ENCODE assay signal across 27 mouse cellular contexts in the genomic region with DNA sequence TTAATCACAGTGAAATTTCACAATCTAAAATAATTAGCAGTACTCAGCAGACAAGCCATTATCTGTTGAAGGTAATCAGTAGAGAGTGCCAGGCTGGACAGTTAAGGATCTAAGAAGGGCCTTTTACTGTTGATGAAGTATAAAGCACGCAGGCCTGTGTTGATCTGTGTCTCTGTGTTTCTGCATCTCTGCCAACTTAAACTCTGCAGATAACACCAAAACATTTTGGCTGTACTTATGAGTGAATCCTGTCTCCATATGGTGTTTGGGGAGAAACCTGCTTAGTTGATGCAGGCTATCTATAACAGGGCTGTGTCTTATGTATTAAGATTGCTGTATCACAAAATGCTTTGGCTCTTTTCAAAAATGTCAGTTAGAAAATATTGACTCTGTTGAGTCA.
DNase-seq lines count a peak whose midpoint lies in the region; ATAC-seq and TF ChIP-seq lines count a peak whose summit lies in the region.
"Had no signal": no experiment of that assay in that cellular context is flagged by ENCODE, and none has a peak within 500 bp of the region (broad histone marks: within the 10 kb centered on the region; RNA-seq: fewer than 3 reads in every experiment).

No protein-coding gene starts in this region.

- no peaks in the 10 kb centered on the region for H3K4me1 ChIP-seq in forebrain, embryonic 14.5 days (ENCODE audit: control insufficient read depth, insufficient read depth, low read length)
- H3K4me1 ChIP-seq in forebrain, embryonic 11.5 days (replicated peaks; ENCODE audit: control insufficient read depth, insufficient read depth, low read length): no peaks in the 10 kb centered on the region
- H3K4me1 ChIP-seq: hindbrain, embryonic 15.5 days; intestine, embryonic 15.5 days had no signal

- WGBS in forebrain, embryonic 14.5 days: 43% methylated on average over 1 of the region's 1 CpGs
- WGBS in forebrain, embryonic 11.5 days: 74% methylated on average over 1 of the region's 1 CpGs

- DNase-seq in forebrain, embryonic 14.5 days (ENCODE audit: low spot score): peak; percentile 66
- DNase-seq in forebrain, embryonic 11.5 days (ENCODE audit: low spot score): no peak
- peak; percentile 2 for DNase-seq in left cerebral cortex, adult 11 months (ENCODE audit: low spot score)
- no peak for DNase-seq in left cerebral cortex, adult 18-20 months (ENCODE audit: low spot score in 2 of 2)
- peak; percentile 79 for DNase-seq in brain, embryonic 14.5 days (ENCODE audit: low read depth)
- peak; percentile 40 for DNase-seq in layer of hippocampus, adult 9-11 months
- no peak for DNase-seq in lung, postnatal 25 days (ENCODE audit: low spot score)
- DNase-seq in lung, postnatal 36 days: no peak
- DNase-seq: adrenal gland, postnatal 36 days; cerebellum, adult 2 months; cerebellum, postnatal 25 days; embryo, embryonic 11 days; gastrocnemius, postnatal 10 days; heart, postnatal 4 days; kidney, adult 8-10 months; kidney, postnatal 10 days; liver, postnatal 0 days had no signal

- no peak overlapping the region for H3K4me3 ChIP-seq in forebrain, embryonic 14.5 days (ENCODE audit: low read depth, low read length)
- H3K4me3 ChIP-seq in forebrain, embryonic 11.5 days (ENCODE audit: low read depth, low read length): no peak overlapping the region
- H3K4me3 ChIP-seq: embryonic facial prominence, embryonic 13.5 days; erythroblast, embryonic 14.5 days; heart, embryonic 10.5 days; hindbrain, embryonic 15.5 days; intestine, embryonic 15.5 days had no signal

- no peak overlapping the region for H3K27ac ChIP-seq in forebrain, embryonic 14.5 days (ENCODE audit: low read depth, low read length)
- no peak overlapping the region for H3K27ac ChIP-seq in forebrain, embryonic 11.5 days (ENCODE audit: low read depth, low read length)
- H3K27ac ChIP-seq: embryonic facial prominence, embryonic 13.5 days; heart, embryonic 10.5 days; hindbrain, embryonic 15.5 days; intestine, embryonic 15.5 days had no signal

- H3K36me3 ChIP-seq in forebrain, embryonic 14.5 days (ENCODE audit: control insufficient read depth, insufficient read depth, low read length): no peaks in the 10 kb centered on the region
- no peaks in the 10 kb centered on the region for H3K36me3 ChIP-seq in forebrain, embryonic 11.5 days (ENCODE audit: control insufficient read depth, insufficient read depth, low read length)
- H3K36me3 ChIP-seq: embryonic facial prominence, embryonic 13.5 days; heart, embryonic 10.5 days; hindbrain, embryonic 15.5 days; intestine, embryonic 15.5 days had no signal

- peak; percentile 62; the same call in 1 of the 2 replicates for ATAC-seq in forebrain, embryonic 14.5 days
- no peak for ATAC-seq in forebrain, embryonic 11.5 days (replicated peaks; ENCODE audit: low FRiP score)
- ATAC-seq: CD4-positive, CD25-positive, alpha-beta regulatory T cell, adult 4 months; intestine, embryonic 15.5 days; liver, postnatal 0 days; lung, postnatal 0 days; Patski had no signal

- no peak for TF ChIP-seq CTCF in brain, embryonic 14.5 days (IDR thresholded peaks at IDR 0.05; ENCODE audit: borderline replicate concordance, extremely low read depth, insufficient read depth, insufficient read length)

- H3K4me2 ChIP-seq in forebrain, embryonic 14.5 days (ENCODE audit: low read length): no peak overlapping the region
- no peak overlapping the region for H3K4me2 ChIP-seq in forebrain, embryonic 11.5 days (ENCODE audit: low read depth, low read length, severe bottlenecking)
- H3K4me2 ChIP-seq: embryonic facial prominence, embryonic 13.5 days; hindbrain, embryonic 15.5 days; intestine, embryonic 15.5 days; liver, embryonic 11.5 days; midbrain, embryonic 11.5 days had no signal

- H3K9me3 ChIP-seq in forebrain, embryonic 14.5 days (replicated peaks; ENCODE audit: control insufficient read depth, low read length): no peaks in the 10 kb centered on the region
- no peaks in the 10 kb centered on the region for H3K9me3 ChIP-seq in forebrain, embryonic 11.5 days (ENCODE audit: control insufficient read depth, low read length)
- H3K9me3 ChIP-seq: embryonic facial prominence, embryonic 13.5 days; heart, embryonic 10.5 days; hindbrain, embryonic 15.5 days; intestine, embryonic 15.5 days had no signal

- no peak for TF ChIP-seq POLR2A in brain, embryonic 14.5 days (IDR thresholded peaks at IDR 0.05; ENCODE audit: borderline replicate concordance, extremely low read depth, insufficient read depth, insufficient read length, poor library complexity, severe bottlenecking)

- H3K9ac ChIP-seq in forebrain, embryonic 14.5 days (ENCODE audit: low read length): no peak overlapping the region
- no peak overlapping the region for H3K9ac ChIP-seq in forebrain, embryonic 11.5 days (ENCODE audit: low read length)
- H3K9ac ChIP-seq: embryonic facial prominence, embryonic 13.5 days; hindbrain, embryonic 15.5 days; intestine, embryonic 15.5 days; liver, postnatal 0 days had no signal

- H3K27me3 ChIP-seq in forebrain, embryonic 14.5 days (replicated peaks; ENCODE audit: control insufficient read depth, insufficient read depth, low read length): no peaks in the 10 kb centered on the region
- no peaks in the 10 kb centered on the region for H3K27me3 ChIP-seq in forebrain, embryonic 11.5 days (ENCODE audit: control insufficient read depth, insufficient read depth, low read length)
- H3K27me3 ChIP-seq: embryonic facial prominence, embryonic 13.5 days; hindbrain, embryonic 15.5 days; intestine, embryonic 15.5 days; Patski had no signal

Comparison
In these comparisons a context has a peak if more than half of its experiments do, and no peak if none do; other contexts are left out.
1. DNase-seq: peak in forebrain, embryonic 14.5 days (single experiment), left cerebral cortex, adult 11 months (single experiment), brain, embryonic 14.5 days (single experiment) and layer of hippocampus, adult 9-11 months (single experiment); none in forebrain, embryonic 11.5 days (single experiment), left cerebral cortex, adult 18-20 months (0 of 2), lung, postnatal 25 days (single experiment) and lung, postnatal 36 days (single experiment).